Mouse (Mus musculus): Measurements from ENCODE around the gene Sdf2l1. TPM values are rescaled to one million over a fixed set of nuclear protein-coding genes. Genes with fewer than 3 reads are reported as not detected.
"Not testable (repeated sequence)": the region's sequence is repeated elsewhere in the genome, so short reads cannot be mapped to it uniquely, and the experiment has no call there.

The Sdf2l1 gene
- polyA plus RNA-seq (2014; fragmentation: Nextera tagmentation; extraction: Ambion mirVana) = 66.0 and 70.0 TPM in 2 replicates

GRCm38 (mm10) chr16:17132089-17132905 is at the start of gene Sdf2l1:
Gene Sdf2l1 (minus strand): TSS chr16:17132383.
- peak; percentile 99 for DNase-seq
- under 1% methylated on average over 47 of the region's 47 CpGs for WGBS
- H3K27ac ChIP-seq (ENCODE audit: low read depth) = peak within 1 kb of the TSS; percentile 54

GRCm38 (mm10) chr16:17181382-17181781 is 49.2 kb upstream of the Sdf2l1 start:
- Histone ChIP-seq H3K27ac (ENCODE audit: low read depth) (no peak overlapping the region), H3K4me2 (no peak overlapping the region), H3K9me3 (ENCODE audit: low read depth, low read length) (no peaks in the 10 kb centered on the region), H3K36me3 (ENCODE audit: insufficient read depth) (peaks cover 15% of the 10 kb centered on the region), H3K27me3 (ENCODE audit: insufficient read depth, low read length) (no peaks in the 10 kb centered on the region), H3K4me1 (ENCODE audit: insufficient read depth) (no peaks in the 10 kb centered on the region), H3K9ac (no peak overlapping the region), H3K4me3 (ENCODE audit: low read depth, low read length) (no peak overlapping the region)
- TF ChIP-seq CTCF (IDR thresholded peaks at IDR 0.05; ENCODE audit: low read depth) = no peak
- peak; percentile 14 for DNase-seq
- ATAC-seq (ENCODE audit: insufficient read depth) = no peak
- 80% methylated on average over 4 of the region's 4 CpGs for WGBS

More at GRCm38 (mm10) chr16:17132089-17132905, at the start of gene Sdf2l1:
- Histone ChIP-seq H3K27me3 (ENCODE audit: insufficient read depth, low read length) (no peaks in the 10 kb centered on the region), H3K36me3 (ENCODE audit: insufficient read depth) (no peaks in the 10 kb centered on the region), H3K4me1 (ENCODE audit: insufficient read depth) (0 out of 2 replicates have a peak, but pooled peaks cover 2% of the 10 kb centered on the region), H3K4me2 (peak within 1 kb of the TSS; percentile 89), H3K4me3 (ENCODE audit: low read depth, low read length) (peak within 1 kb of the TSS; percentile 78), H3K9ac (peak within 1 kb of the TSS; percentile 81), H3K9me3 (ENCODE audit: low read depth, low read length) (no peaks in the 10 kb centered on the region)
- peak; percentile 77; the same call in 1 of the 2 replicates for TF ChIP-seq CTCF (IDR thresholded peaks at IDR 0.05; ENCODE audit: low read depth)
- ATAC-seq (ENCODE audit: insufficient read depth) = peak; percentile 98

- ATAC-seq (ENCODE audit: insufficient read depth) = no peak
- no peak overlapping the region for H3K9ac ChIP-seq
- H3K27me3 ChIP-seq (ENCODE audit: insufficient read depth, low read length) = no peaks in the 10 kb centered on the region
- H3K4me1 ChIP-seq (ENCODE audit: insufficient read depth) = no peaks in the 10 kb centered on the region
- H3K4me3 ChIP-seq (ENCODE audit: low read depth, low read length) = no peak overlapping the region
- no peak for TF ChIP-seq CTCF (IDR thresholded peaks at IDR 0.05; ENCODE audit: low read depth)
- no peak overlapping the region for H3K27ac ChIP-seq (ENCODE audit: low read depth)
- H3K9me3 ChIP-seq (ENCODE audit: low read depth, low read length) = no peaks in the 10 kb centered on the region
- DNase-seq = no peak
- no peak overlapping the region for H3K4me2 ChIP-seq
- 90% methylated on average over 3 of the region's 3 CpGs for WGBS
- peaks cover 18% of the 10 kb centered on the region for H3K36me3 ChIP-seq (ENCODE audit: insufficient read depth)
Observed at GRCm38 (mm10) chr16:17179706-17180105, 47.5 kb upstream of the Sdf2l1 start.

GRCm38 (mm10) chr16:17177623-17178170 is 45.5 kb upstream of the Sdf2l1 start:
- ATAC-seq (ENCODE audit: insufficient read depth) = no peak
- WGBS = 100% methylated on average over 1 of the region's 1 CpGs
- Histone ChIP-seq H3K9ac (no peak overlapping the region), H3K9me3 (ENCODE audit: low read depth, low read length) (no peaks in the 10 kb centered on the region), H3K4me1 (ENCODE audit: insufficient read depth) (no peaks in the 10 kb centered on the region), H3K4me2 (no peak overlapping the region), H3K27ac (ENCODE audit: low read depth) (no peak overlapping the region), H3K4me3 (ENCODE audit: low read depth, low read length) (no peak overlapping the region), H3K27me3 (ENCODE audit: insufficient read depth, low read length) (no peaks in the 10 kb centered on the region), H3K36me3 (ENCODE audit: insufficient read depth) (peaks cover 32% of the 10 kb centered on the region)
- no peak for DNase-seq
- no peak for TF ChIP-seq CTCF (IDR thresholded peaks at IDR 0.05; ENCODE audit: low read depth)

- no peak for DNase-seq
- TF ChIP-seq CTCF (IDR thresholded peaks at IDR 0.05; ENCODE audit: low read depth) = no peak
- ATAC-seq (ENCODE audit: insufficient read depth) = no peak
- Histone ChIP-seq H3K27me3 (ENCODE audit: insufficient read depth, low read length) (no peaks in the 10 kb centered on the region), H3K36me3 (ENCODE audit: insufficient read depth) (peaks cover 41% of the 10 kb centered on the region), H3K4me3 (ENCODE audit: low read depth, low read length) (no peak overlapping the region), H3K9me3 (ENCODE audit: low read depth, low read length) (no peaks in the 10 kb centered on the region), H3K4me1 (ENCODE audit: insufficient read depth) (no peaks in the 10 kb centered on the region), H3K27ac (ENCODE audit: low read depth) (no peak overlapping the region), H3K9ac (no peak overlapping the region), H3K4me2 (no peak overlapping the region)
- WGBS = 77% methylated on average over 2 of the region's 2 CpGs
Observed at GRCm38 (mm10) chr16:17175765-17176164, 43.6 kb upstream of the Sdf2l1 start.

- H3K36me3 ChIP-seq (ENCODE audit: insufficient read depth) = peaks cover 44% of the 10 kb centered on the region
- no peak for TF ChIP-seq CTCF (IDR thresholded peaks at IDR 0.05; ENCODE audit: low read depth)
- no peak for ATAC-seq (ENCODE audit: insufficient read depth)
- peak; percentile 34 for DNase-seq
- no peak overlapping the region for H3K4me3 ChIP-seq (ENCODE audit: low read depth, low read length)
- no peaks in the 10 kb centered on the region for H3K4me1 ChIP-seq (ENCODE audit: insufficient read depth)
- H3K27ac ChIP-seq (ENCODE audit: low read depth) = no peak overlapping the region
- H3K9me3 ChIP-seq (ENCODE audit: low read depth, low read length) = no peaks in the 10 kb centered on the region
- no peaks in the 10 kb centered on the region for H3K27me3 ChIP-seq (ENCODE audit: insufficient read depth, low read length)
- H3K9ac ChIP-seq = no peak overlapping the region
- no peak overlapping the region for H3K4me2 ChIP-seq
- 60% methylated on average over 5 of the region's 5 CpGs for WGBS
Observed at GRCm38 (mm10) chr16:17168049-17168448, 35.9 kb upstream of the Sdf2l1 start.

GRCm38 (mm10) chr16:17167179-17167578 is 35.0 kb upstream of the Sdf2l1 start:
- ATAC-seq (ENCODE audit: insufficient read depth) (no peak), DNase-seq (no peak)
- peaks cover 38% of the 10 kb centered on the region for H3K36me3 ChIP-seq (ENCODE audit: insufficient read depth)
- no peak overlapping the region for H3K9ac ChIP-seq
- no peak for TF ChIP-seq CTCF (IDR thresholded peaks at IDR 0.05; ENCODE audit: low read depth)
- no peak overlapping the region for H3K4me2 ChIP-seq
- no peaks in the 10 kb centered on the region for H3K9me3 ChIP-seq (ENCODE audit: low read depth, low read length)
- no peak overlapping the region for H3K27ac ChIP-seq (ENCODE audit: low read depth)
- no peak overlapping the region for H3K4me3 ChIP-seq (ENCODE audit: low read depth, low read length)
- H3K27me3 ChIP-seq (ENCODE audit: insufficient read depth, low read length) = no peaks in the 10 kb centered on the region
- H3K4me1 ChIP-seq (ENCODE audit: insufficient read depth) = no peaks in the 10 kb centered on the region

GRCm38 (mm10) chr16:17165478-17165877 is 33.3 kb upstream of the Sdf2l1 start:
- H3K36me3 ChIP-seq (ENCODE audit: insufficient read depth) = peaks cover 36% of the 10 kb centered on the region
- H3K27me3 ChIP-seq (ENCODE audit: insufficient read depth, low read length); H3K9ac ChIP-seq; H3K27ac ChIP-seq (ENCODE audit: low read depth); ATAC-seq (ENCODE audit: insufficient read depth); H3K9me3 ChIP-seq (ENCODE audit: low read depth, low read length); H3K4me1 ChIP-seq (ENCODE audit: insufficient read depth); H3K4me2 ChIP-seq; DNase-seq; H3K4me3 ChIP-seq (ENCODE audit: low read depth, low read length): not testable (repeated sequence)
- WGBS = 76% methylated on average over 1 of the region's 1 CpGs
